Mouse (Mus musculus): ENCODE data around the gene Rer1. TPM values are rescaled to one million over a fixed set of nuclear protein-coding genes. Genes with fewer than 3 reads are reported as not detected.

Rer1 gene
- total RNA-seq, 1 experiment = 161 TPM

- H3K4me3 ChIP-seq (ENCODE audit: insufficient read depth in 1 of 2, low read depth in 1 of 2, low read length in 2 of 2, poor library complexity in 1 of 2, severe bottlenecking in 1 of 2) = no peak overlapping the region
Observed at GRCm38 (mm10) chr4:155034787-155035186, 51.4 kb downstream of the Rer1 start.

GRCm38 (mm10) chr4:155034202-155034601, 52.0 kb downstream of the Rer1 start:
- H3K4me3 ChIP-seq (ENCODE audit: insufficient read depth in 1 of 2, low read depth in 1 of 2, low read length in 2 of 2, poor library complexity in 1 of 2, severe bottlenecking in 1 of 2) = no peak overlapping the region
- no peaks in the 10 kb centered on the region for H3K9me3 ChIP-seq (ENCODE audit: control insufficient read depth, insufficient read depth, low read depth, low read length)
- in situ Hi-C loops (cut with MboI; ENCODE audit: low sequenced_read_pairs in 2 of 2, unreplicated experiment in 2 of 2) = no loop called here
- no peak for DNase-seq (ENCODE audit: low read depth, low spot score)
- H3K4me1 ChIP-seq (ENCODE audit: control insufficient read depth in 2 of 2, insufficient read depth in 2 of 2, low read length in 2 of 2, poor library complexity in 1 of 2) = no peaks in the 10 kb centered on the region
- no peaks in the 10 kb centered on the region for H3K36me3 ChIP-seq (ENCODE audit: control insufficient read depth, insufficient read depth, low read length, poor library complexity, severe bottlenecking)
- no peak overlapping the region for H3K9ac ChIP-seq (ENCODE audit: insufficient read depth, low read depth, low read length, poor library complexity, severe bottlenecking)
- H3K27ac ChIP-seq (ENCODE audit: insufficient read depth, low read depth, low read length, poor library complexity, severe bottlenecking) = no peak overlapping the region
- TF ChIP-seq ZNF384 (IDR thresholded peaks at IDR 0.05; ENCODE audit: low read depth, low read length) = no peak
- TF ChIP-seq ZC3H11A (IDR thresholded peaks at IDR 0.05; ENCODE audit: borderline replicate concordance, low read depth, low read length) = no peak
- TF ChIP-seq MAFK (IDR thresholded peaks at IDR 0.05; ENCODE audit: insufficient read depth, low read depth, low read length) = no peak
- TF ChIP-seq HCFC1 (IDR thresholded peaks at IDR 0.05; ENCODE audit: borderline replicate concordance, insufficient read depth, low read length) = no peak
- no peak for TF ChIP-seq CHD2 (IDR thresholded peaks at IDR 0.05; ENCODE audit: low read depth, low read length)

More at GRCm38 (mm10) chr4:155034787-155035186, 51.4 kb downstream of the Rer1 start:
- in situ Hi-C loops (cut with MboI; ENCODE audit: low sequenced_read_pairs in 2 of 2, unreplicated experiment in 2 of 2) = no loop called here
- no peaks in the 10 kb centered on the region for H3K36me3 ChIP-seq (ENCODE audit: control insufficient read depth, insufficient read depth, low read length, poor library complexity, severe bottlenecking)
- TF ChIP-seq CHD2 (IDR thresholded peaks at IDR 0.05; ENCODE audit: low read depth, low read length) = no peak
- no peak for TF ChIP-seq ZNF384 (IDR thresholded peaks at IDR 0.05; ENCODE audit: low read depth, low read length)
- no peak for TF ChIP-seq HCFC1 (IDR thresholded peaks at IDR 0.05; ENCODE audit: borderline replicate concordance, insufficient read depth, low read length)
- no peak for TF ChIP-seq ZC3H11A (IDR thresholded peaks at IDR 0.05; ENCODE audit: borderline replicate concordance, low read depth, low read length)
- no peak for TF ChIP-seq MAFK (IDR thresholded peaks at IDR 0.05; ENCODE audit: insufficient read depth, low read depth, low read length)
- no peak overlapping the region for H3K9ac ChIP-seq (ENCODE audit: insufficient read depth, low read depth, low read length, poor library complexity, severe bottlenecking)
- no peaks in the 10 kb centered on the region for H3K9me3 ChIP-seq (ENCODE audit: control insufficient read depth, insufficient read depth, low read depth, low read length)
- no peak for DNase-seq (ENCODE audit: low read depth, low spot score)
- H3K27ac ChIP-seq (ENCODE audit: insufficient read depth, low read depth, low read length, poor library complexity, severe bottlenecking) = no peak overlapping the region
- H3K4me1 ChIP-seq (ENCODE audit: control insufficient read depth in 2 of 2, insufficient read depth in 2 of 2, low read length in 2 of 2, poor library complexity in 1 of 2) = no peaks in the 10 kb centered on the region

- in situ Hi-C loops (cut with MboI; ENCODE audit: low sequenced_read_pairs in 2 of 2, unreplicated experiment in 2 of 2) = no loop called here
- Histone ChIP-seq H3K4me1 (ENCODE audit: control insufficient read depth in 2 of 2, insufficient read depth in 2 of 2, low read length in 2 of 2, poor library complexity in 1 of 2) (no peaks in the 10 kb centered on the region), H3K36me3 (ENCODE audit: control insufficient read depth, insufficient read depth, low read length, poor library complexity, severe bottlenecking) (no peaks in the 10 kb centered on the region), H3K27ac (ENCODE audit: insufficient read depth, low read depth, low read length, poor library complexity, severe bottlenecking) (no peak overlapping the region), H3K4me3 (ENCODE audit: insufficient read depth in 1 of 2, low read depth in 1 of 2, low read length in 2 of 2, poor library complexity in 1 of 2, severe bottlenecking in 1 of 2) (no peak overlapping the region), H3K9ac (ENCODE audit: insufficient read depth, low read depth, low read length, poor library complexity, severe bottlenecking) (no peak overlapping the region), H3K9me3 (ENCODE audit: control insufficient read depth, insufficient read depth, low read depth, low read length) (no peaks in the 10 kb centered on the region)
- TF ChIP-seq ZNF384 (IDR thresholded peaks at IDR 0.05; ENCODE audit: low read depth, low read length) = no peak
- no peak for TF ChIP-seq ZC3H11A (IDR thresholded peaks at IDR 0.05; ENCODE audit: borderline replicate concordance, low read depth, low read length)
- TF ChIP-seq HCFC1 (IDR thresholded peaks at IDR 0.05; ENCODE audit: borderline replicate concordance, insufficient read depth, low read length) = no peak
- no peak for TF ChIP-seq MAFK (IDR thresholded peaks at IDR 0.05; ENCODE audit: insufficient read depth, low read depth, low read length)
- no peak for TF ChIP-seq CHD2 (IDR thresholded peaks at IDR 0.05; ENCODE audit: low read depth, low read length)
- no peak for DNase-seq (ENCODE audit: low read depth, low spot score)
Observed at GRCm38 (mm10) chr4:155033115-155033514, 53.1 kb downstream of the Rer1 start.

- in situ Hi-C loops (cut with MboI; ENCODE audit: low sequenced_read_pairs in 2 of 2, unreplicated experiment in 2 of 2) = no loop called here
- Histone ChIP-seq H3K9ac (ENCODE audit: insufficient read depth, low read depth, low read length, poor library complexity, severe bottlenecking) (no peak overlapping the region), H3K9me3 (ENCODE audit: control insufficient read depth, insufficient read depth, low read depth, low read length) (no peaks in the 10 kb centered on the region), H3K4me1 (ENCODE audit: control insufficient read depth in 2 of 2, insufficient read depth in 2 of 2, low read length in 2 of 2, poor library complexity in 1 of 2) (0 out of 4 replicates have a peak, but pooled peaks cover 0 to 4% of the 10 kb centered on the region in 2 experiments), H3K27ac (ENCODE audit: insufficient read depth, low read depth, low read length, poor library complexity, severe bottlenecking) (no peak overlapping the region), H3K4me3 (ENCODE audit: insufficient read depth in 1 of 2, low read depth in 1 of 2, low read length in 2 of 2, poor library complexity in 1 of 2, severe bottlenecking in 1 of 2) (no peak overlapping the region), H3K36me3 (ENCODE audit: control insufficient read depth, insufficient read depth, low read length, poor library complexity, severe bottlenecking) (no peaks in the 10 kb centered on the region)
- TF ChIP-seq CHD2 (IDR thresholded peaks at IDR 0.05; ENCODE audit: low read depth, low read length) (no peak), ZNF384 (IDR thresholded peaks at IDR 0.05; ENCODE audit: low read depth, low read length) (no peak), ZC3H11A (IDR thresholded peaks at IDR 0.05; ENCODE audit: borderline replicate concordance, low read depth, low read length) (no peak), MAFK (IDR thresholded peaks at IDR 0.05; ENCODE audit: insufficient read depth, low read depth, low read length) (no peak), HCFC1 (IDR thresholded peaks at IDR 0.05; ENCODE audit: borderline replicate concordance, insufficient read depth, low read length) (no peak)
- DNase-seq (ENCODE audit: low read depth, low spot score) = no peak
Observed at GRCm38 (mm10) chr4:155024170-155025010, 61.8 kb downstream of the Rer1 start.

Other genes with a start within 250 kb of the Rer1 start
- gene Ttc34, start 248.9 kb downstream of the Rer1 start, total RNA-seq (2012; rRNA removed) = 0.22 and 0.26 TPM in 2 replicates
- 2.4 and 3.1 TPM in 2 replicates for gene Mmel1, start 216.8 kb downstream of the Rer1 start, total RNA-seq (2012; rRNA removed)
- gene Fam213b, start 187.2 kb downstream of the Rer1 start, total RNA-seq (2012; rRNA removed) = 13.4 and 15.7 TPM in 2 replicates
- gene Tnfrsf14, start 157.8 kb downstream of the Rer1 start, total RNA-seq (2012; rRNA removed) = 0.53 and 0.85 TPM in 2 replicates
- 0.18 and 1.3 TPM in 2 replicates for gene Hes5, start 125.5 kb downstream of the Rer1 start, total RNA-seq (2012; rRNA removed)
- 29.3 and 50.1 TPM in 2 replicates for gene Pank4, start 122.3 kb downstream of the Rer1 start, total RNA-seq (2012; rRNA removed)
- gene Plch2, start 29.6 kb downstream of the Rer1 start, total RNA-seq (2012; rRNA removed) = 0.94 and 2.5 TPM in 2 replicates
- gene Pex10, start 19.4 kb downstream of the Rer1 start, total RNA-seq (2012; rRNA removed) = 38.6 and 61.3 TPM in 2 replicates
- gene Morn1, start 195 bp upstream of the Rer1 start, total RNA-seq (2012; rRNA removed) = 3.4 and 3.9 TPM in 2 replicates
- gene Ski, start 136.2 kb upstream of the Rer1 start, total RNA-seq (2012; rRNA removed) = 30.2 and 38.0 TPM in 2 replicates
- gene Faap20, start 163.4 kb upstream of the Rer1 start, total RNA-seq (2012; rRNA removed) = 16.4 and 17.8 TPM in 2 replicates

Measured in ES-E14 (cell line).